26 mouse cellular contexts compared by ENCODE assay signal in genomic region chr13:50982990-50983389, GRCm38 (mm10).
DNase-seq lines count a peak whose midpoint lies in the region; ATAC-seq and TF ChIP-seq lines count a peak whose summit lies in the region.
"Had no signal": no experiment of that assay in that cellular context is flagged by ENCODE, and none has a peak within 500 bp of the region (broad histone marks: within the 10 kb centered on the region; RNA-seq: fewer than 3 reads in every experiment).

No protein-coding gene starts in this region.

- no peak overlapping the region for H3K27ac ChIP-seq in intestine, postnatal 0 days (ENCODE audit: low read depth, low read length)
- H3K27ac ChIP-seq in intestine, embryonic 15.5 days = no peak overlapping the region
- no peak overlapping the region for H3K27ac ChIP-seq in kidney, postnatal 0 days
- H3K27ac ChIP-seq in embryonic facial prominence, embryonic 15.5 days (replicated peaks) = 0 out of 2 replicates have a peak overlapping the region, but pooled peaks have one; percentile 28
- no peak overlapping the region for H3K27ac ChIP-seq in limb, embryonic 14.5 days (replicated peaks; ENCODE audit: low read depth, low read length)
- H3K27ac ChIP-seq: embryonic facial prominence, embryonic 12.5 days; forebrain, embryonic 10.5 days; forebrain, embryonic 13.5 days; heart, adult 2 months; heart, embryonic 10.5 days; heart, embryonic 13.5 days; hindbrain, embryonic 14.5 days; hindbrain, postnatal 0 days had no signal

- H3K4me1 ChIP-seq in intestine, postnatal 0 days (replicated peaks; ENCODE audit: control insufficient read depth, insufficient read depth, low read length) = no peaks in the 10 kb centered on the region
- no peaks in the 10 kb centered on the region for H3K4me1 ChIP-seq in intestine, embryonic 15.5 days (replicated peaks)
- H3K4me1 ChIP-seq in kidney, postnatal 0 days (replicated peaks; ENCODE audit: insufficient read depth, low read length) = no peaks in the 10 kb centered on the region
- H3K4me1 ChIP-seq in embryonic facial prominence, embryonic 15.5 days = no peaks in the 10 kb centered on the region
- H3K4me1 ChIP-seq in limb, embryonic 14.5 days (ENCODE audit: control insufficient read depth, insufficient read depth, low read length) = peaks cover 6% of the 10 kb centered on the region
- H3K4me1 ChIP-seq: forebrain, embryonic 10.5 days; forebrain, embryonic 13.5 days; heart, embryonic 10.5 days; heart, embryonic 13.5 days had no signal

- TF ChIP-seq POLR2A in limb, embryonic 14.5 days (IDR thresholded peaks at IDR 0.05; ENCODE audit: borderline replicate concordance, extremely low read depth, insufficient read depth, insufficient read length) = no peak

- H3K4me3 ChIP-seq in intestine, postnatal 0 days (ENCODE audit: low read depth, low read length) = no peak overlapping the region
- H3K4me3 ChIP-seq in intestine, embryonic 15.5 days (replicated peaks) = no peak overlapping the region
- H3K4me3 ChIP-seq in kidney, postnatal 0 days (replicated peaks; ENCODE audit: low read depth, low read length) = no peak overlapping the region
- no peak overlapping the region for H3K4me3 ChIP-seq in embryonic facial prominence, embryonic 15.5 days (replicated peaks)
- H3K4me3 ChIP-seq in limb, embryonic 14.5 days (replicated peaks; ENCODE audit: low read length) = no peak overlapping the region
- H3K4me3 ChIP-seq: embryonic facial prominence, embryonic 12.5 days; forebrain, embryonic 10.5 days; forebrain, embryonic 13.5 days; heart, adult 2 months; heart, embryonic 10.5 days; heart, embryonic 13.5 days had no signal

- no peaks in the 10 kb centered on the region for H3K36me3 ChIP-seq in intestine, postnatal 0 days (ENCODE audit: control insufficient read depth, insufficient read depth)
- no peaks in the 10 kb centered on the region for H3K36me3 ChIP-seq in intestine, embryonic 15.5 days
- H3K36me3 ChIP-seq in kidney, postnatal 0 days (ENCODE audit: insufficient read depth, low read length) = no peaks in the 10 kb centered on the region
- no peaks in the 10 kb centered on the region for H3K36me3 ChIP-seq in embryonic facial prominence, embryonic 15.5 days
- no peaks in the 10 kb centered on the region for H3K36me3 ChIP-seq in limb, embryonic 14.5 days (ENCODE audit: control insufficient read depth, insufficient read depth, low read length)
- H3K36me3 ChIP-seq: embryonic facial prominence, embryonic 12.5 days; forebrain, embryonic 10.5 days; heart, embryonic 10.5 days; heart, embryonic 13.5 days had no signal

- no peak for ATAC-seq in intestine, postnatal 0 days
- no peak for ATAC-seq in intestine, embryonic 15.5 days
- ATAC-seq in kidney, postnatal 0 days (replicated peaks; ENCODE audit: low FRiP score, low read depth) = no peak
- no peak for ATAC-seq in embryonic facial prominence, embryonic 15.5 days (ENCODE audit: insufficient number of reproducible peaks, low FRiP score, low TSS enrichment, low read depth)
- ATAC-seq in limb, embryonic 14.5 days (ENCODE audit: low FRiP score, low read depth) = peak; percentile 51; the same call in 1 of the 2 replicates
- ATAC-seq: CD4-positive, CD25-positive, alpha-beta regulatory T cell, adult 4 months; forebrain, embryonic 13.5 days; forebrain, embryonic 16.5 days; hindbrain, postnatal 0 days had no signal

- WGBS in intestine, postnatal 0 days = 61% methylated on average over 10 of the region's 10 CpGs
- 41% methylated on average over 10 of the region's 10 CpGs for WGBS in intestine, embryonic 15.5 days
- WGBS in kidney, postnatal 0 days = 36% methylated on average over 10 of the region's 10 CpGs
- WGBS in embryonic facial prominence, embryonic 15.5 days = 66% methylated on average over 10 of the region's 10 CpGs
- 64% methylated on average over 10 of the region's 10 CpGs for WGBS in limb, embryonic 14.5 days

- TF ChIP-seq CTCF in intestine, postnatal 0 days (IDR thresholded peaks at IDR 0.05; ENCODE audit: low read depth) = peak; percentile 16; the same call in 1 of the 2 replicates
- no peak for TF ChIP-seq CTCF in kidney, postnatal 0 days (IDR thresholded peaks at IDR 0.05; ENCODE audit: low read depth)

- H3K4me2 ChIP-seq in intestine, postnatal 0 days (replicated peaks; ENCODE audit: low read depth) = no peak overlapping the region
- H3K4me2 ChIP-seq in intestine, embryonic 15.5 days (replicated peaks) = no peak overlapping the region
- no peak overlapping the region for H3K4me2 ChIP-seq in kidney, postnatal 0 days (ENCODE audit: low read length)
- no peak overlapping the region for H3K4me2 ChIP-seq in embryonic facial prominence, embryonic 15.5 days (replicated peaks)
- no peak overlapping the region for H3K4me2 ChIP-seq in limb, embryonic 14.5 days (replicated peaks; ENCODE audit: low read depth, low read length, severe bottlenecking)
- H3K4me2 ChIP-seq: embryonic facial prominence, embryonic 12.5 days; forebrain, embryonic 13.5 days; heart, embryonic 13.5 days; hindbrain, embryonic 14.5 days had no signal

- peak; percentile 24 for DNase-seq in kidney, postnatal 0 days (ENCODE audit: low spot score)
- no peak for DNase-seq in kidney, adult 11 months
- no peak for DNase-seq in limb, embryonic 14.5 days (ENCODE audit: low spot score)
- no peak for DNase-seq in cerebellum, postnatal 14 days
- DNase-seq: adrenal gland, adult 2 months; adrenal gland, postnatal 14 days; cerebellum, adult 11 months; cerebellum, adult 8-10 months; cerebellum, postnatal 10 days; gastrocnemius, postnatal 10 days; gastrocnemius, postnatal 36 days; heart, adult 2 months; heart, postnatal 14 days; heart, postnatal 4 days had no signal

- H3K9ac ChIP-seq in intestine, postnatal 0 days (ENCODE audit: low read depth, low read length) = no peak overlapping the region
- H3K9ac ChIP-seq in intestine, embryonic 15.5 days = no peak overlapping the region
- no peak overlapping the region for H3K9ac ChIP-seq in kidney, postnatal 0 days (ENCODE audit: low read depth, low read length)
- no peak overlapping the region for H3K9ac ChIP-seq in embryonic facial prominence, embryonic 15.5 days
- no peak overlapping the region for H3K9ac ChIP-seq in limb, embryonic 14.5 days (ENCODE audit: low read depth, low read length, severe bottlenecking)
- H3K9ac ChIP-seq: embryonic facial prominence, embryonic 12.5 days; forebrain, embryonic 13.5 days; heart, embryonic 13.5 days; hindbrain, embryonic 14.5 days had no signal

- no peaks in the 10 kb centered on the region for H3K27me3 ChIP-seq in intestine, postnatal 0 days (replicated peaks; ENCODE audit: control insufficient read depth, insufficient read depth, low read length)
- no peaks in the 10 kb centered on the region for H3K27me3 ChIP-seq in intestine, embryonic 15.5 days (replicated peaks)
- no peaks in the 10 kb centered on the region for H3K27me3 ChIP-seq in kidney, postnatal 0 days (ENCODE audit: insufficient read depth, low read length)
- H3K27me3 ChIP-seq in embryonic facial prominence, embryonic 15.5 days = no peaks in the 10 kb centered on the region
- H3K27me3 ChIP-seq in limb, embryonic 14.5 days (ENCODE audit: control insufficient read depth, insufficient read depth, low read length) = no peaks in the 10 kb centered on the region
- H3K27me3 ChIP-seq: embryonic facial prominence, embryonic 12.5 days; forebrain, embryonic 13.5 days; heart, embryonic 13.5 days had no signal

- H3K9me3 ChIP-seq in intestine, postnatal 0 days (ENCODE audit: control insufficient read depth) = no peaks in the 10 kb centered on the region
- no peaks in the 10 kb centered on the region for H3K9me3 ChIP-seq in intestine, embryonic 15.5 days
- H3K9me3 ChIP-seq in kidney, postnatal 0 days (replicated peaks; ENCODE audit: low read length) = no peaks in the 10 kb centered on the region
- H3K9me3 ChIP-seq in embryonic facial prominence, embryonic 15.5 days (replicated peaks) = no peaks in the 10 kb centered on the region
- H3K9me3 ChIP-seq in limb, embryonic 14.5 days (ENCODE audit: control insufficient read depth, low read length) = no peaks in the 10 kb centered on the region
- H3K9me3 ChIP-seq: embryonic facial prominence, embryonic 12.5 days; forebrain, embryonic 13.5 days; heart, embryonic 10.5 days; heart, embryonic 13.5 days had no signal
